Mouse (Mus musculus): ENCODE data around the gene Ndufa4l2. TPM values are rescaled to one million over a fixed set of nuclear protein-coding genes. Genes with fewer than 3 reads are reported as not detected.

Ndufa4l2 gene
- polyA plus RNA-seq, 2 experiments = 2.1 to 5.8 TPM

GRCm38 (mm10) chr10:127500042-127500441 is 14.7 kb upstream of the Ndufa4l2 start:
- TF ChIP-seq EP300 (IDR thresholded peaks at IDR 0.05; ENCODE audit: low read depth) (no peak), CTCF (IDR thresholded peaks at IDR 0.05; ENCODE audit: low read depth) (no peak)
- DNase-seq (ENCODE audit: low read depth in 3 of 3, low spot score in 3 of 3) (no peak), ATAC-seq (ENCODE audit: insufficient read depth) (no peak)
- no peaks in the 10 kb centered on the region for H3K27me3 ChIP-seq (ENCODE audit: control insufficient read depth, insufficient read depth, low read length)
- no peak overlapping the region for H3K9ac ChIP-seq (replicated peaks)
- no peak overlapping the region for H3K27ac ChIP-seq
- peaks cover 4% of the 10 kb centered on the region; the same call in 1 of the 2 replicates for H3K36me3 ChIP-seq (replicated peaks; ENCODE audit: control insufficient read depth, insufficient read depth, low read depth)
- no peaks in the 10 kb centered on the region for H3K4me1 ChIP-seq (replicated peaks; ENCODE audit: control insufficient read depth in 2 of 2, insufficient read depth in 2 of 2, low read length in 1 of 2)
- no peaks in the 10 kb centered on the region for H3K9me3 ChIP-seq (ENCODE audit: control insufficient read depth, low read length)
- no peak overlapping the region for H3K4me2 ChIP-seq (ENCODE audit: low read depth)
- no peak overlapping the region for H3K4me3 ChIP-seq (ENCODE audit: insufficient read depth in 1 of 2, low read depth in 2 of 2, low read length in 2 of 2)
- 67% methylated on average over 4 of the region's 4 CpGs for WGBS (ENCODE audit: insufficient replicate concordance)

GRCm38 (mm10) chr10:127500894-127501893 is 13.6 kb upstream of the Ndufa4l2 start, which contains the start of gene Stac3:
Stac3 (plus strand) TSS chr10:127501686.
- no peak within 1 kb of the TSS for H3K4me2 ChIP-seq (ENCODE audit: low read depth)
- H3K9me3 ChIP-seq (ENCODE audit: control insufficient read depth, low read length) = no peaks in the 10 kb centered on the region
- WGBS (ENCODE audit: insufficient replicate concordance) = 54% methylated on average over 13 of the region's 13 CpGs
- H3K36me3 ChIP-seq (replicated peaks; ENCODE audit: control insufficient read depth, insufficient read depth, low read depth) = peaks cover 1% of the 10 kb centered on the region; the same call in 1 of the 2 replicates
- no peaks in the 10 kb centered on the region for H3K4me1 ChIP-seq (replicated peaks; ENCODE audit: control insufficient read depth in 2 of 2, insufficient read depth in 2 of 2, low read length in 1 of 2)
- DNase-seq (ENCODE audit: low read depth in 3 of 3, low spot score in 3 of 3) = no peak
- TF ChIP-seq EP300 (IDR thresholded peaks at IDR 0.05; ENCODE audit: low read depth) = no peak
- TF ChIP-seq CTCF (IDR thresholded peaks at IDR 0.05; ENCODE audit: low read depth) = no peak
- no peak for ATAC-seq (ENCODE audit: insufficient read depth)
- no peak within 1 kb of the TSS for H3K4me3 ChIP-seq (ENCODE audit: insufficient read depth in 1 of 2, low read depth in 2 of 2, low read length in 2 of 2)
- no peaks in the 10 kb centered on the region for H3K27me3 ChIP-seq (ENCODE audit: control insufficient read depth, insufficient read depth, low read length)
- no peak within 1 kb of the TSS for H3K9ac ChIP-seq (replicated peaks)
- H3K27ac ChIP-seq = no peak within 1 kb of the TSS

- H3K4me1 ChIP-seq (replicated peaks; ENCODE audit: control insufficient read depth in 2 of 2, insufficient read depth in 2 of 2, low read length in 1 of 2) = peaks cover 0 to 3% of the 10 kb centered on the region in 2 experiments
- H3K36me3 ChIP-seq (replicated peaks; ENCODE audit: control insufficient read depth, insufficient read depth, low read depth) = no peaks in the 10 kb centered on the region
- no peak overlapping the region for H3K27ac ChIP-seq
- H3K27me3 ChIP-seq (ENCODE audit: control insufficient read depth, insufficient read depth, low read length) = peaks cover 53% of the 10 kb centered on the region
- ATAC-seq (ENCODE audit: insufficient read depth) (no peak), DNase-seq (ENCODE audit: low read depth in 3 of 3, low spot score in 3 of 3) (peak in 1 of 3 experiments; percentile 58)
- 1% methylated on average over 15 of the region's 15 CpGs for WGBS (ENCODE audit: insufficient replicate concordance)
- H3K9me3 ChIP-seq (ENCODE audit: control insufficient read depth, low read length) = no peaks in the 10 kb centered on the region
- H3K9ac ChIP-seq (replicated peaks) = no peak overlapping the region
- TF ChIP-seq CTCF (IDR thresholded peaks at IDR 0.05; ENCODE audit: low read depth) = peak; percentile 82
- no peak for TF ChIP-seq EP300 (IDR thresholded peaks at IDR 0.05; ENCODE audit: low read depth)
- H3K4me2 ChIP-seq (ENCODE audit: low read depth) = peak overlapping the region; percentile 61; the same call in 1 of the 2 replicates
- no peak overlapping the region for H3K4me3 ChIP-seq (ENCODE audit: insufficient read depth in 1 of 2, low read depth in 2 of 2, low read length in 2 of 2)
These were observed 6.5 kb upstream of the Ndufa4l2 start for GRCm38 (mm10) chr10:127508239-127508638.

- WGBS (ENCODE audit: insufficient replicate concordance) = 3% methylated on average over 35 of the region's 35 CpGs
- no peak overlapping the region for H3K9ac ChIP-seq (replicated peaks)
These were observed 5.5 kb upstream of the Ndufa4l2 start for GRCm38 (mm10) chr10:127509051-127509836.

More at GRCm38 (mm10) chr10:127509051-127509836, 5.5 kb upstream of the Ndufa4l2 start:
- no peak for TF ChIP-seq EP300 (IDR thresholded peaks at IDR 0.05; ENCODE audit: low read depth)
- peak; percentile 93 for TF ChIP-seq CTCF (IDR thresholded peaks at IDR 0.05; ENCODE audit: low read depth)
- DNase-seq (ENCODE audit: low read depth in 3 of 3, low spot score in 3 of 3) = peak; percentile 55 to 64 (median 63)
- peak overlapping the region; percentile 22 to 29 for H3K4me3 ChIP-seq (ENCODE audit: insufficient read depth in 1 of 2, low read depth in 2 of 2, low read length in 2 of 2)
- no peaks in the 10 kb centered on the region for H3K36me3 ChIP-seq (replicated peaks; ENCODE audit: control insufficient read depth, insufficient read depth, low read depth)
- no peaks in the 10 kb centered on the region for H3K9me3 ChIP-seq (ENCODE audit: control insufficient read depth, low read length)
- H3K27ac ChIP-seq = no peak overlapping the region
- H3K4me1 ChIP-seq (replicated peaks; ENCODE audit: control insufficient read depth in 2 of 2, insufficient read depth in 2 of 2, low read length in 1 of 2) = peaks cover 3 to 6% of the 10 kb centered on the region in 2 experiments
- peaks cover 59% of the 10 kb centered on the region for H3K27me3 ChIP-seq (ENCODE audit: control insufficient read depth, insufficient read depth, low read length)
- peak; percentile 20; the same call in 1 of the 2 replicates for ATAC-seq (ENCODE audit: insufficient read depth)
- peak overlapping the region; percentile 61 for H3K4me2 ChIP-seq (ENCODE audit: low read depth)
